Mouse (Mus musculus) 3134 (cell line): ENCODE data around the gene Asf1b.
A peak's percentile ranks its signal among the peaks of the same experiment; 100 is the strongest.
"Not testable (repeated sequence)": the region's sequence is repeated elsewhere in the genome, so short reads cannot be mapped to it uniquely, and the experiment has no call there.

Experiments used
- DNase-seq: peaks from one replicate; pipeline ENCODE4 v3.0.0-alpha.2; 2011; ENCODE audit warnings: low spot score; ENCODE audit not compliant: insufficient read length; ENCODE audit errors: extremely low read depth

Gene Asf1b

GRCm38 (mm10) chr8:83956789-83957188 is 1.5 kb downstream of the Asf1b start:
- DNase-seq: peak; percentile 26

- DNase-seq: no peak
These were observed 8.9 kb downstream of the Asf1b start for GRCm38 (mm10) chr8:83964015-83964765.

- DNase-seq: no peak
These were observed 12.4 kb downstream of the Asf1b start for GRCm38 (mm10) chr8:83967701-83968100.

- no peak for DNase-seq
These were observed 15.8 kb downstream of the Asf1b start for GRCm38 (mm10) chr8:83971121-83971520.

- no peak for DNase-seq
These were observed 16.4 kb downstream of the Asf1b start for GRCm38 (mm10) chr8:83971661-83972060.

- DNase-seq: peak; percentile 98
These were observed 17.1 kb downstream of the Asf1b start, which contains the start of gene Prkaca for GRCm38 (mm10) chr8:83972150-83973120. Prkaca (plus strand) TSS chr8:83972993.

GRCm38 (mm10) chr8:83973161-83974031 is 18.1 kb downstream of the Asf1b start:
- peak; percentile 43 for DNase-seq

GRCm38 (mm10) chr8:83974521-83974920 is 19.2 kb downstream of the Asf1b start:
- no peak for DNase-seq

- no peak for DNase-seq
These were observed 20.9 kb downstream of the Asf1b start for GRCm38 (mm10) chr8:83976101-83976630.

GRCm38 (mm10) chr8:83976779-83977350 is 21.6 kb downstream of the Asf1b start:
- DNase-seq: no peak

GRCm38 (mm10) chr8:83977646-83978045 is 22.3 kb downstream of the Asf1b start:
- DNase-seq: no peak

GRCm38 (mm10) chr8:83978200-83978599 is 22.9 kb downstream of the Asf1b start:
- no peak for DNase-seq

GRCm38 (mm10) chr8:83980250-83980649 is 24.9 kb downstream of the Asf1b start:
- no peak for DNase-seq

GRCm38 (mm10) chr8:83980845-83981244 is 25.5 kb downstream of the Asf1b start:
- no peak for DNase-seq

GRCm38 (mm10) chr8:83981533-83981932 is 26.2 kb downstream of the Asf1b start:
- DNase-seq: no peak

GRCm38 (mm10) chr8:83982449-83982848 is 27.1 kb downstream of the Asf1b start:
- DNase-seq: no peak

- DNase-seq: not testable (repeated sequence)
These were observed 27.9 kb downstream of the Asf1b start for GRCm38 (mm10) chr8:83983222-83983621.

GRCm38 (mm10) chr8:83989243-83989642 is 33.9 kb downstream of the Asf1b start:
- no peak for DNase-seq

- DNase-seq: no peak
These were observed 34.9 kb downstream of the Asf1b start for GRCm38 (mm10) chr8:83990170-83990569.

GRCm38 (mm10) chr8:83992488-83992887 is 37.2 kb downstream of the Asf1b start:
- DNase-seq: no peak
